Mouse (Mus musculus) megakaryocyte progenitor cell, adult 5-6 weeks (primary cell): ENCODE data around the gene Tas2r113. TPM values are rescaled to one million over a fixed set of nuclear protein-coding genes. Genes with fewer than 3 reads are reported as not detected.
"Not testable (repeated sequence)": the region's sequence is repeated elsewhere in the genome, so short reads cannot be mapped to it uniquely, and the experiment has no call there.

Experiments
- ATAC-seq: replicated peaks from 2 replicates; pipeline ENCODE4 v1.8.0; 2016; ENCODE audit warnings: mild to moderate bottlenecking, moderate TSS enrichment, inconsistent platforms; ENCODE audit not compliant: poor library complexity
- total RNA-seq, 2 experiments: library from RNA; stranded (forward) in 1 of 2; stranded (reverse) in 1 of 2; fragments of 157-497, 149-512 nt in 1 of 2; fragments of 200-1000 nt in 1 of 2; gene quantifications; 2 replicates each; pipeline versions ENCODE4 v1.2.3 to v1.2.4; 2015 to 2017

Gene Tas2r113
- total RNA-seq (2015) (not detected in 2 replicates), total RNA-seq (2017) (not detected in 2 replicates)

- no peak for ATAC-seq
Measured at GRCm38 (mm10) chr6:132892711-132893110, at the start of gene Tas2r113. TSS of gene Tas2r113 (plus strand) at chr6:132893011.

- no peak for ATAC-seq
Measured at GRCm38 (mm10) chr6:132846842-132847241, 46.0 kb upstream of the Tas2r113 start, which contains the start of gene Tas2r123. TSS of gene Tas2r123 (plus strand) at chr6:132847142.

GRCm38 (mm10) chr6:132855138-132855537 lies 37.7 kb upstream of the Tas2r113 start, which contains the start of gene Tas2r116:
TSS of gene Tas2r116 (plus strand) at chr6:132855438.
- ATAC-seq, result no peak

GRCm38 (mm10) chr6:132867708-132868107 lies 25.1 kb upstream of the Tas2r113 start, which contains the start of gene Tas2r110:
TSS of gene Tas2r110 (plus strand) at chr6:132868008.
- no peak for ATAC-seq

- ATAC-seq, result no peak
Measured at GRCm38 (mm10) chr6:132909351-132909750, 16.5 kb downstream of the Tas2r113 start, which contains the start of gene Tas2r125. TSS of gene Tas2r125 (plus strand) at chr6:132909651.

- ATAC-seq, result not testable (repeated sequence)
Measured at GRCm38 (mm10) chr6:132941376-132941775, 48.6 kb downstream of the Tas2r113 start.

Other genes starting within 250 kb of the Tas2r113 start
- 0.17 TPM in 1 of 2 replicates, not detected in the other for gene A630073D07Rik, start 241.5 kb upstream of the Tas2r113 start, total RNA-seq (2015)
- not detected in 2 replicates for gene A630073D07Rik, start 241.5 kb upstream of the Tas2r113 start, total RNA-seq (2017)
- not detected in 2 replicates for gene Tas2r120, start 236.1 kb upstream of the Tas2r113 start, total RNA-seq (2015)
- not detected in 2 replicates for gene Tas2r120, start 236.1 kb upstream of the Tas2r113 start, total RNA-seq (2017)
- gene Tas2r121, start 192.0 kb upstream of the Tas2r113 start, total RNA-seq (2015), result not detected in 2 replicates
- gene Tas2r121, start 192.0 kb upstream of the Tas2r113 start, total RNA-seq (2017), result not detected in 2 replicates
- gene Tas2r122, start 181.1 kb upstream of the Tas2r113 start, total RNA-seq (2015), result not detected in 2 replicates
- not detected in 2 replicates for gene Tas2r122, start 181.1 kb upstream of the Tas2r113 start, total RNA-seq (2017)
- not detected in 2 replicates for gene Tas2r115, start 155.0 kb upstream of the Tas2r113 start, total RNA-seq (2015)
- not detected in 2 replicates for gene Tas2r115, start 155.0 kb upstream of the Tas2r113 start, total RNA-seq (2017)
- gene Tas2r124, start 138.3 kb upstream of the Tas2r113 start, total RNA-seq (2015), result not detected in 2 replicates
- gene Tas2r124, start 138.3 kb upstream of the Tas2r113 start, total RNA-seq (2017), result not detected in 2 replicates
- not detected in 2 replicates for gene Tas2r102, start 130.9 kb upstream of the Tas2r113 start, total RNA-seq (2015)
- gene Tas2r102, start 130.9 kb upstream of the Tas2r113 start, total RNA-seq (2017), result not detected in 2 replicates
- not detected in 2 replicates for gene Tas2r136, start 114.8 kb upstream of the Tas2r113 start, total RNA-seq (2015)
- gene Tas2r136, start 114.8 kb upstream of the Tas2r113 start, total RNA-seq (2017), result not detected in 2 replicates
- gene Tas2r117, start 90.2 kb upstream of the Tas2r113 start, total RNA-seq (2015), result not detected in 2 replicates
- not detected in 2 replicates for gene Tas2r117, start 90.2 kb upstream of the Tas2r113 start, total RNA-seq (2017)
- not detected in 2 replicates for gene Tas2r123, start 45.9 kb upstream of the Tas2r113 start, total RNA-seq (2015)
- not detected in 2 replicates for gene Tas2r123, start 45.9 kb upstream of the Tas2r113 start, total RNA-seq (2017)
- gene Tas2r116, start 37.6 kb upstream of the Tas2r113 start, total RNA-seq (2015), result not detected in 2 replicates
- gene Tas2r116, start 37.6 kb upstream of the Tas2r113 start, total RNA-seq (2017), result not detected in 2 replicates
- not detected in 2 replicates for gene Tas2r110, start 25.0 kb upstream of the Tas2r113 start, total RNA-seq (2015)
- not detected in 2 replicates for gene Tas2r110, start 25.0 kb upstream of the Tas2r113 start, total RNA-seq (2017)
- gene Tas2r125, start 16.6 kb downstream of the Tas2r113 start, total RNA-seq (2015), result not detected in 2 replicates
- not detected in 2 replicates for gene Tas2r125, start 16.6 kb downstream of the Tas2r113 start, total RNA-seq (2017)
- gene Tas2r129, start 58.1 kb downstream of the Tas2r113 start, total RNA-seq (2015), result not detected in 2 replicates
- not detected in 2 replicates for gene Tas2r129, start 58.1 kb downstream of the Tas2r113 start, total RNA-seq (2017)
- gene Tas2r131, start 64.9 kb downstream of the Tas2r113 start, total RNA-seq (2015), result not detected in 2 replicates
- not detected in 2 replicates for gene Tas2r131, start 64.9 kb downstream of the Tas2r113 start, total RNA-seq (2017)
- gene Tas2r109, start 88.0 kb downstream of the Tas2r113 start, total RNA-seq (2015), result not detected in 2 replicates
- not detected in 2 replicates for gene Tas2r109, start 88.0 kb downstream of the Tas2r113 start, total RNA-seq (2017)
- not detected in 2 replicates for gene Tas2r103, start 144.1 kb downstream of the Tas2r113 start, total RNA-seq (2015)
- gene Tas2r103, start 144.1 kb downstream of the Tas2r113 start, total RNA-seq (2017), result not detected in 2 replicates
- gene Tas2r140, start 162.8 kb downstream of the Tas2r113 start, total RNA-seq (2015), result not detected in 2 replicates
- not detected in 2 replicates for gene Tas2r140, start 162.8 kb downstream of the Tas2r113 start, total RNA-seq (2017)
- gene Smim10l1, start 211.9 kb downstream of the Tas2r113 start, total RNA-seq (2015), result 50.0 and 52.3 TPM in 2 replicates
- 70.7 and 80.0 TPM in 2 replicates for gene Smim10l1, start 211.9 kb downstream of the Tas2r113 start, total RNA-seq (2017)